Mouse (Mus musculus) adrenal gland, adult 8-10 months (tissue): ENCODE data around the gene Gm49486. TPM values are rescaled to one million over a fixed set of nuclear protein-coding genes. Genes with fewer than 3 reads are reported as not detected.
"Not testable (repeated sequence)": the region's sequence is repeated elsewhere in the genome, so short reads cannot be mapped to it uniquely, and the experiment has no call there.

Experiments used
- DNase-seq: peaks from one replicate; pipeline ENCODE4 v3.0.0; 2022
- total RNA-seq, 4 experiments: library from RNA; stranded (reverse); gene quantifications; 2 replicates each; pipeline ENCODE4 v1.2.4; 2022

The Gm49486 gene
- total RNA-seq, 4 experiments from 2014 or later: not detected

- DNase-seq: not testable (repeated sequence)
Measured at GRCm38 (mm10) chr15:79225780-79226179, 3.4 kb upstream of the Gm49486 start.

- DNase-seq: no peak
Measured at GRCm38 (mm10) chr15:79235268-79235667, 6.1 kb downstream of the Gm49486 start.

GRCm38 (mm10) chr15:79238036-79238435 is 8.8 kb downstream of the Gm49486 start:
- DNase-seq: no peak

GRCm38 (mm10) chr15:79242574-79243233 is 13.5 kb downstream of the Gm49486 start:
- no peak for DNase-seq

- peak; percentile 95 for DNase-seq
Measured at GRCm38 (mm10) chr15:79243234-79244042, 14.2 kb downstream of the Gm49486 start.

GRCm38 (mm10) chr15:79244071-79244893 is 15.1 kb downstream of the Gm49486 start:
- DNase-seq: peak; percentile 61

GRCm38 (mm10) chr15:79245321-79245720 is 16.1 kb downstream of the Gm49486 start:
- DNase-seq: no peak

GRCm38 (mm10) chr15:79250236-79250635 is 21.0 kb downstream of the Gm49486 start:
- DNase-seq: no peak

- DNase-seq: no peak
Measured at GRCm38 (mm10) chr15:79251168-79251567, 22.0 kb downstream of the Gm49486 start.

GRCm38 (mm10) chr15:79251781-79252491 is 22.7 kb downstream of the Gm49486 start:
- DNase-seq: no peak

- no peak for DNase-seq
Measured at GRCm38 (mm10) chr15:79252580-79252979, 23.4 kb downstream of the Gm49486 start.

GRCm38 (mm10) chr15:79254661-79255060 is 25.5 kb downstream of the Gm49486 start, which contains the start of gene Slc16a8:
Gene Slc16a8, minus strand, starts transcription at chr15:79254761.
- DNase-seq: no peak

- no peak for DNase-seq
Measured at GRCm38 (mm10) chr15:79258521-79258920, 29.3 kb downstream of the Gm49486 start.

GRCm38 (mm10) chr15:79261095-79261725 is 32.0 kb downstream of the Gm49486 start:
- DNase-seq: no peak

GRCm38 (mm10) chr15:79261757-79262156 is 32.6 kb downstream of the Gm49486 start:
- DNase-seq: no peak

GRCm38 (mm10) chr15:79262375-79262774 is 33.2 kb downstream of the Gm49486 start:
- no peak for DNase-seq

GRCm38 (mm10) chr15:79262786-79263309 is 33.7 kb downstream of the Gm49486 start:
- DNase-seq: no peak

GRCm38 (mm10) chr15:79263726-79264125 is 34.5 kb downstream of the Gm49486 start:
- DNase-seq: no peak

GRCm38 (mm10) chr15:79265384-79265783 is 36.2 kb downstream of the Gm49486 start:
- no peak for DNase-seq

GRCm38 (mm10) chr15:79268521-79268920 is 39.3 kb downstream of the Gm49486 start:
- no peak for DNase-seq
